In the genomic region with DNA sequence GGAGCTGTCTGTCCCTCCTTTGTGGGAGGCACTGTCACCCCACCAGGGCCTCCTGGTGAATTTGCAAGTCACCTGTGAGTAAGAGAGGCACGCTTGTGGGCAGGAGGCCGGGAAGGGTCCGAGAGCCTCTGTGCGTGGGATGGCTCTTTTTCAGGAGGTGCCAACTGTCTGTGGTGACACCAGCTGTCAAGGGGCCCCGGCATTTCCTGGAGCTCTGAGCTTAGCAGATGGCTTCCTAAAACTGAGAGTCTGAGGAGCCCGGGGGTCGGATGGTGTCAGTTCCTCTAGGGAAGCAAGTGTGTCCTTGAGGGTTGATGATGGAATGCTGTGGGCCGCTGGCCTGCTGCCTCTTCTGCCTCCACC, we compare ENCODE assay signal across 8 mouse cellular contexts. TPM values are rescaled to one million over a fixed set of nuclear protein-coding genes. Genes with fewer than 3 reads are reported as not detected.
DNase-seq lines count a peak whose midpoint lies in the region; ATAC-seq and TF ChIP-seq lines count a peak whose summit lies in the region.

No protein-coding gene starts in this region.

- no peak for ATAC-seq in forebrain, embryonic 12.5 days (ENCODE audit: low FRiP score)
- ATAC-seq in forebrain, postnatal 0 days: no peak

- H3K27me3 ChIP-seq in forebrain, embryonic 12.5 days: no peaks in the 10 kb centered on the region
- no peaks in the 10 kb centered on the region for H3K27me3 ChIP-seq in forebrain, postnatal 0 days (ENCODE audit: insufficient read depth, low read length)
- no peaks in the 10 kb centered on the region for H3K27me3 ChIP-seq in kidney, adult 2 months (replicated peaks; ENCODE audit: control insufficient read depth, insufficient read depth, low read length)
- H3K27me3 ChIP-seq in megakaryocyte, embryonic 14.5 days (replicated peaks): no peaks in the 10 kb centered on the region

- no peak for TF ChIP-seq CTCF in forebrain, postnatal 0 days (IDR thresholded peaks at IDR 0.05; ENCODE audit: low read depth)
- TF ChIP-seq CTCF in kidney, adult 2 months (conservative IDR thresholded peaks at IDR 0.05; ENCODE audit: insufficient read depth, insufficient read length, low read depth, low read length): no peak

- TF ChIP-seq POLR2A in kidney, adult 2 months (IDR thresholded peaks at IDR 0.05; ENCODE audit: low read depth, low read length): no peak

- H3K9ac ChIP-seq in forebrain, embryonic 12.5 days: no peak overlapping the region
- no peak overlapping the region for H3K9ac ChIP-seq in forebrain, postnatal 0 days

- no peak for DNase-seq in forebrain, postnatal 0 days
- DNase-seq in right cerebral cortex, postnatal 14 days: peak; percentile 52
- no peak for DNase-seq in right cerebral cortex, postnatal 25 days
- DNase-seq in kidney, adult 2 months: peak; percentile 63
- DNase-seq in gastrocnemius, adult 18-20 months (ENCODE audit: low spot score): no peak
- no peak for DNase-seq in natural killer cell, adult 2 months (ENCODE audit: low spot score in 2 of 2)

- H3K4me1 ChIP-seq in forebrain, embryonic 12.5 days: peaks cover 38% of the 10 kb centered on the region
- no peaks in the 10 kb centered on the region for H3K4me1 ChIP-seq in forebrain, postnatal 0 days (ENCODE audit: insufficient read depth)
- peaks cover 65% of the 10 kb centered on the region for H3K4me1 ChIP-seq in kidney, adult 2 months (ENCODE audit: control insufficient read depth, insufficient read depth, low read length)
- peaks cover 96% of the 10 kb centered on the region for H3K4me1 ChIP-seq in megakaryocyte, embryonic 14.5 days

- 74% methylated on average over 8 of the region's 8 CpGs for WGBS in forebrain, embryonic 12.5 days
- 60% methylated on average over 8 of the region's 8 CpGs for WGBS in forebrain, postnatal 0 days
- 44% methylated on average over 8 of the region's 8 CpGs for WGBS in kidney, adult 2 months

- no peaks in the 10 kb centered on the region for H3K9me3 ChIP-seq in forebrain, embryonic 12.5 days
- H3K9me3 ChIP-seq in forebrain, postnatal 0 days (ENCODE audit: low read length): no peaks in the 10 kb centered on the region
- H3K9me3 ChIP-seq in megakaryocyte, embryonic 14.5 days: no peaks in the 10 kb centered on the region

- H3K36me3 ChIP-seq in forebrain, embryonic 12.5 days (replicated peaks): no peaks in the 10 kb centered on the region
- H3K36me3 ChIP-seq in forebrain, postnatal 0 days (ENCODE audit: insufficient read depth): no peaks in the 10 kb centered on the region
- H3K36me3 ChIP-seq in kidney, adult 2 months (ENCODE audit: control insufficient read depth, insufficient read depth, low read length): no peaks in the 10 kb centered on the region
- peaks cover 37% of the 10 kb centered on the region for H3K36me3 ChIP-seq in megakaryocyte, embryonic 14.5 days (replicated peaks; ENCODE audit: low read length)

- H3K27ac ChIP-seq in forebrain, embryonic 12.5 days: peak overlapping the region; percentile 46; the same call in 1 of the 2 replicates
- no peak overlapping the region for H3K27ac ChIP-seq in forebrain, postnatal 0 days (ENCODE audit: low read depth, low read length)
- H3K27ac ChIP-seq in kidney, adult 2 months (ENCODE audit: insufficient read depth, low read depth, low read length): peak overlapping the region; percentile 52

- H3K4me3 ChIP-seq in forebrain, embryonic 12.5 days (replicated peaks): no peak overlapping the region
- no peak overlapping the region for H3K4me3 ChIP-seq in forebrain, postnatal 0 days (ENCODE audit: low read depth, low read length)
- H3K4me3 ChIP-seq in kidney, adult 2 months (ENCODE audit: insufficient read depth, low read depth, low read length): no peak overlapping the region
- H3K4me3 ChIP-seq in megakaryocyte, embryonic 14.5 days (replicated peaks): peak overlapping the region; percentile 87

- no peak overlapping the region for H3K4me2 ChIP-seq in forebrain, embryonic 12.5 days
- H3K4me2 ChIP-seq in forebrain, postnatal 0 days (ENCODE audit: low read depth): no peak overlapping the region

RNA-seq across cellular contexts. Expression of gene Pxn, which starts 24.0 kb away (rescaled TPM):
- 24.6 and 25.3 TPM in 2 replicates for polyA plus RNA-seq in forebrain, embryonic 12.5 days (2016; fragmentation: Nextera tagmentation; extraction: Ambion mirVana)
- 23.5 and 29.8 TPM in 2 replicates for total RNA-seq in forebrain, postnatal 0 days (2014; rRNA removed)
- 14.1 and 14.8 TPM in 2 replicates for polyA plus RNA-seq in forebrain, postnatal 0 days (2015; fragmentation: Nextera tagmentation; extraction: Ambion mirVana)
- polyA plus RNA-seq in kidney, adult 2 months (2012; rRNA removed): 101 and 122 TPM in 2 replicates
- 63.1 and 67.7 TPM in 2 replicates for polyA plus RNA-seq in megakaryocyte, embryonic 14.5 days (2012; ENCODE audit: insufficient read depth, low replicate concordance)
- 10 to 100 TPM; 87.2 to 94.2 TPM for total RNA-seq in gastrocnemius, adult 18-20 months (2021)

RNA-seq across cellular contexts. Expression of gene Rplp0, which starts 28.8 kb away (rescaled TPM):
- 860 and 944 TPM in 2 replicates for polyA plus RNA-seq in forebrain, embryonic 12.5 days (2016; fragmentation: Nextera tagmentation; extraction: Ambion mirVana)
- 1,794 and 2,056 TPM in 2 replicates for total RNA-seq in forebrain, postnatal 0 days (2014; rRNA removed)
- 842 and 978 TPM in 2 replicates for polyA plus RNA-seq in forebrain, postnatal 0 days (2015; fragmentation: Nextera tagmentation; extraction: Ambion mirVana)
- polyA plus RNA-seq in kidney, adult 2 months (2012; rRNA removed): 1,267 and 1,337 TPM in 2 replicates
- 975 and 2,538 TPM in 2 replicates for polyA plus RNA-seq in megakaryocyte, embryonic 14.5 days (2012; ENCODE audit: insufficient read depth, low replicate concordance)
- total RNA-seq in gastrocnemius, adult 18-20 months (2021): 100 to 1,000 TPM; 617 to 621 TPM

RNA-seq across cellular contexts. Expression of gene Gcn1l1, which starts 34.6 kb away (rescaled TPM):
- 60.4 and 67.4 TPM in 2 replicates for polyA plus RNA-seq in forebrain, embryonic 12.5 days (2016; fragmentation: Nextera tagmentation; extraction: Ambion mirVana)
- 51.9 and 74.4 TPM in 2 replicates for total RNA-seq in forebrain, postnatal 0 days (2014; rRNA removed)
- polyA plus RNA-seq in forebrain, postnatal 0 days (2015; fragmentation: Nextera tagmentation; extraction: Ambion mirVana): 19.4 and 22.4 TPM in 2 replicates
- 42.2 and 45.4 TPM in 2 replicates for polyA plus RNA-seq in kidney, adult 2 months (2012; rRNA removed)
- polyA plus RNA-seq in megakaryocyte, embryonic 14.5 days (2012; ENCODE audit: insufficient read depth, low replicate concordance): 25.1 and 30.4 TPM in 2 replicates
- total RNA-seq in gastrocnemius, adult 18-20 months (2021): 10 to 100 TPM; 27.9 to 31.1 TPM

RNA-seq across cellular contexts. Expression of gene Sirt4, which starts 45.9 kb away (rescaled TPM):
- polyA plus RNA-seq in forebrain, embryonic 12.5 days (2016; fragmentation: Nextera tagmentation; extraction: Ambion mirVana): 20.0 and 23.2 TPM in 2 replicates
- 34.5 and 36.3 TPM in 2 replicates for total RNA-seq in forebrain, postnatal 0 days (2014; rRNA removed)
- 18.3 and 18.8 TPM in 2 replicates for polyA plus RNA-seq in forebrain, postnatal 0 days (2015; fragmentation: Nextera tagmentation; extraction: Ambion mirVana)
- polyA plus RNA-seq in kidney, adult 2 months (2012; rRNA removed): 34.0 and 49.3 TPM in 2 replicates
- polyA plus RNA-seq in megakaryocyte, embryonic 14.5 days (2012; ENCODE audit: insufficient read depth, low replicate concordance): 3.1 TPM in 1 of 2 replicates, not detected in the other
- 10 to 100 TPM; 14.8 to 16.5 TPM for total RNA-seq in gastrocnemius, adult 18-20 months (2021)

Comparison
In these comparisons a context has a peak if more than half of its experiments do, and no peak if none do; other contexts are left out.
1. DNase-seq: peak in right cerebral cortex, postnatal 14 days (single experiment) and kidney, adult 2 months (single experiment); none in forebrain, postnatal 0 days (single experiment), right cerebral cortex, postnatal 25 days (single experiment), gastrocnemius, adult 18-20 months (single experiment) and natural killer cell, adult 2 months (0 of 2).